Mouse (Mus musculus): ENCODE data around the gene Pdcd11. TPM values are rescaled to one million over a fixed set of nuclear protein-coding genes. Genes with fewer than 3 reads are reported as not detected.

Pdcd11 gene
- polyA plus RNA-seq, 1 experiment: 22.6 TPM

DNA sequence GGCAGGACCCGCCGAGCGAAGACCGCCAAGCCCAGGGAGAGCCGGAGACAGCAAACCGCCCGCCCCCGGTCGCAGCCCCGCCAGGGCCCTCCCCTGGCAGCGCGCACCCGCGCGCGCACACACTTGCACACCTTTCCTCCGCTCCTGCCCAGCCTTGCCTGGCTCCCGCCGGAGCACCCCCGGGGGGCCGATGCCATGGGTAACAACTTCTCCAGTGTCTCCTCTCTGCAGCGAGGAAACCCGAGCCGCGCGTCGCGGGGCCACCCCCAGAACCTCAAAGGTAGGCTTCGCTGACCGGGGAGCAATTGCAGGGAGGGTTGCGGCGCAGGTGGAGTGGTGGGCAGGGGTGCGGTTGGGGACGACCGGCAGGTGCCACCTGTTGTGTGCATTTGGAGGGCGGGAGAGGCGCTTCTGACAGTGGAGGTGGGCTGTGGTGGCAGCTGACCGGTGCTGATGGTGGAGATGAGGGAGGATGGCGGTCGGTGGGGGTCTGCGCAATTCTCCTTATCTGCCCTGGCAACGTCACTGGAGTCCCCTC is 88.8 kb downstream of the Pdcd11 start:
- Histone ChIP-seq H3K27ac (ENCODE audit: insufficient read depth, low read length) (no peak overlapping the region), H3K4me3 (ENCODE audit: insufficient read depth, low read length) (peak overlapping the region; percentile 77), H3K4me1 (ENCODE audit: control insufficient read depth, insufficient read depth, low read length) (no peaks in the 10 kb centered on the region)
- TF ChIP-seq POLR2A (IDR thresholded peaks at IDR 0.05; ENCODE audit: low read depth, low read length) (no peak), CTCF (IDR thresholded peaks at IDR 0.05; ENCODE audit: borderline replicate concordance, insufficient read depth, low read length) (no peak)

DNA sequence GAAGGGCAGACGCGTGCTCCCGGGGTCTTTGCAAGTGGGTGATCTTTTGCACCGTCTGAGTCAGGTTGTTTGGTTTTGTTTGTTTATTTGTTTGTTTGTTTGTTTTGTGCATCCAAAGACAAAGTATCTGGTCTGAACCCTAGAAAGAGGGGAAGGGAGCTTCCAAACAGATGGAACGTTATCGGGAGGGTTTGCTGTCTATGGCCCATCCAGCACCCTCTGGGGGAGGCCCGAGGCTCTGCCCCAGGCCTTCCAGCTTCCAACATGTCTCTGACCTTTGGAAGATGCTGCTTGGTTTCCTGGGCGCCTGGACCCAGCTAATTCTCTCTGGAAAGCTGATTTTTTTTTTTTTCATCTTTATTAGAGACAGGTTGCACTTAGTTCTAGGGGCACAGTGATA is 89.4 kb downstream of the Pdcd11 start:
- H3K27ac ChIP-seq (ENCODE audit: insufficient read depth, low read length): no peak overlapping the region
- no peak for TF ChIP-seq CTCF (IDR thresholded peaks at IDR 0.05; ENCODE audit: borderline replicate concordance, insufficient read depth, low read length)
- no peak for TF ChIP-seq POLR2A (IDR thresholded peaks at IDR 0.05; ENCODE audit: low read depth, low read length)
- H3K4me3 ChIP-seq (ENCODE audit: insufficient read depth, low read length): no peak overlapping the region
- H3K4me1 ChIP-seq (ENCODE audit: control insufficient read depth, insufficient read depth, low read length): no peaks in the 10 kb centered on the region

Other genes with a start within 250 kb of the Pdcd11 start
- gene Ina, start 76.1 kb upstream of the Pdcd11 start, polyA plus RNA-seq (2011; ENCODE audit: insufficient read length, low read depth, missing spikeins): not detected in 2 replicates
- 39.7 and 50.5 TPM in 2 replicates for gene Nt5c2, start 75.6 kb upstream of the Pdcd11 start, polyA plus RNA-seq (2011; ENCODE audit: insufficient read length, low read depth, missing spikeins)
- gene Pcgf6, start 39.9 kb upstream of the Pdcd11 start, polyA plus RNA-seq (2011; ENCODE audit: insufficient read length, low read depth, missing spikeins): 13.3 and 18.4 TPM in 2 replicates
- gene Taf5, start 23.0 kb upstream of the Pdcd11 start, polyA plus RNA-seq (2011; ENCODE audit: insufficient read length, low read depth, missing spikeins): 3.9 and 5.9 TPM in 2 replicates
- gene Usmg5, start 121 bp upstream of the Pdcd11 start, polyA plus RNA-seq (2011; ENCODE audit: insufficient read length, low read depth, missing spikeins): 712 and 728 TPM in 2 replicates
- gene Calhm2, start 47.5 kb downstream of the Pdcd11 start, polyA plus RNA-seq (2011; ENCODE audit: insufficient read length, low read depth, missing spikeins): 13.7 and 15.2 TPM in 2 replicates
- not detected in 2 replicates for gene Calhm1, start 53.5 kb downstream of the Pdcd11 start, polyA plus RNA-seq (2011; ENCODE audit: insufficient read length, low read depth, missing spikeins)
- not detected in 2 replicates for gene Calhm3, start 67.0 kb downstream of the Pdcd11 start, polyA plus RNA-seq (2011; ENCODE audit: insufficient read length, low read depth, missing spikeins)
- 2.6 and 3.5 TPM in 2 replicates for gene Neurl1a, start 88.1 kb downstream of the Pdcd11 start, polyA plus RNA-seq (2011; ENCODE audit: insufficient read length, low read depth, missing spikeins)